Mouse (Mus musculus): ENCODE data around the gene Rab11fip4. TPM values are rescaled to one million over a fixed set of nuclear protein-coding genes. Genes with fewer than 3 reads are reported as not detected.
A peak's percentile ranks its signal among the peaks of the same experiment; 100 is the strongest.

The Rab11fip4 gene
- total and polyA plus RNA-seq, 3 experiments, result 13.2 to 41.6 (median 26.6) TPM

DNA sequence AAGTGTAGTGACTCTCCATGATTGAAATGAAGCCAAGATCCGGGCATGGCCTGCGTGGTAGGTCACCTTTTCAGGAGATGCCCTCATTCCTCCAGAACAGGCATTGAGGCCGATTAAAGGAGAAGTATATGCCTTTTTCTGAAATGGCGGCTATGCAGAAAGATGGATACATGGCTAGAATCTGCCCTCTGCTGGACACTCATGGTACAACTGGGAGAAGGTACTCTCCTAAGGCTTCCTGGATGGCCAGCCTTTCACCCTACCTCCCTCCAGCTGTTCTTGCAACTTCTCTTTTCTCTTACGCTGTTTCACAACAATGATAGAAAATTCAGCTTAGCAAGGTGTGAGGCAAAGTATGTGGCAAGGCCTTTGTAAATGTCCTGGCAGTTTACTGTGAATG is 13.3 kb upstream of the Rab11fip4 start (continued):
- no peak for TF ChIP-seq KAT2A (IDR thresholded peaks at IDR 0.05; ENCODE audit: insufficient replicate concordance, low read length)
- TF ChIP-seq NELFE (IDR thresholded peaks at IDR 0.05; ENCODE audit: low read depth, low read length), result no peak; the same call in 1 of the 2 replicates
- no peak for TF ChIP-seq UBTF (IDR thresholded peaks at IDR 0.05; ENCODE audit: low read depth, low read length)
- TF ChIP-seq E2F4 (IDR thresholded peaks at IDR 0.05; ENCODE audit: insufficient replicate concordance, low read depth, low read length), result no peak
- TF ChIP-seq JUN (IDR thresholded peaks at IDR 0.05; ENCODE audit: insufficient read depth, low read depth, low read length), result no peak
- TF ChIP-seq MAX (IDR thresholded peaks at IDR 0.05; ENCODE audit: low read length), result no peak
- no peak for TF ChIP-seq CHD2 (IDR thresholded peaks at IDR 0.05; ENCODE audit: low read length)
- TF ChIP-seq RCOR1 (conservative IDR thresholded peaks at IDR 0.05; ENCODE audit: low read depth, low read length), result no peak
- no peak for TF ChIP-seq ZNF384 (IDR thresholded peaks at IDR 0.05; ENCODE audit: low read depth, low read length)
- no peak for TF ChIP-seq HCFC1 (IDR thresholded peaks at IDR 0.05; ENCODE audit: low read depth, low read length)

- in situ Hi-C loops (cut with MboI; ENCODE audit: low pct_ligation_motif_present, low pct_unique_long_range_greater_than_20kb, low sequenced_read_pairs) (loop anchor here (5.0 kb wide), 2 partner anchors 107 to 353 kb away; no protein-coding TSS in a partner anchor), dilution Hi-C loops (cut with MboI; ENCODE audit: extremely low pct_ligation_motif_present, extremely low pct_unique_long_range_greater_than_20kb, low sequenced_read_pairs) (no loop called here)
- no peaks in the 10 kb centered on the region for H3K27me3 ChIP-seq (replicated peaks)
- TF ChIP-seq HCFC1 (IDR thresholded peaks at IDR 0.05; ENCODE audit: low read depth, low read length) (no peak), SMC3 (IDR thresholded peaks at IDR 0.05; ENCODE audit: low read depth, low read length) (peak; percentile 38; the same call in 1 of the 2 replicates), RAD21 (IDR thresholded peaks at IDR 0.05; ENCODE audit: low read depth, low read length) (peak; percentile 40), MAZ (IDR thresholded peaks at IDR 0.05; ENCODE audit: low read depth, low read length) (no peak), KAT2A (IDR thresholded peaks at IDR 0.05; ENCODE audit: insufficient replicate concordance, low read length) (no peak), CTCF (conservative IDR thresholded peaks at IDR 0.05 in 1 of 2, IDR thresholded peaks at IDR 0.05 in 1 of 2; ENCODE audit: low read depth in 2 of 2, low read length in 2 of 2) (peak in 1 of 2 experiments; percentile 58; a peak in 2 of 4 replicates), GABPA (IDR thresholded peaks at IDR 0.05; ENCODE audit: insufficient replicate concordance, low read depth, low read length) (no peak)
- H3K4me1 ChIP-seq (ENCODE audit: control insufficient read depth in 1 of 2, insufficient read depth in 2 of 2), result peaks cover 4 to 28% of the 10 kb centered on the region in 2 experiments; a peak in 3 of 4 replicates
- H3K9me3 ChIP-seq (replicated peaks; ENCODE audit: low read length), result no peaks in the 10 kb centered on the region
- H3K4me2 ChIP-seq (ENCODE audit: insufficient read depth, low read depth, poor library complexity, severe bottlenecking), result no peak overlapping the region
- no peak overlapping the region for H3K4me3 ChIP-seq (replicated peaks in 1 of 3; ENCODE audit: low read depth in 2 of 3, low read length in 2 of 3, poor library complexity in 1 of 3)
- peaks cover 9 to 35% of the 10 kb centered on the region in 2 experiments for H3K36me3 ChIP-seq (replicated peaks in 1 of 2; ENCODE audit: control insufficient read depth in 1 of 2, insufficient read depth in 1 of 2, low read length in 1 of 2)
- no peak overlapping the region for H3K27ac ChIP-seq (ENCODE audit: insufficient read depth, low read depth)
- H3K9ac ChIP-seq (ENCODE audit: insufficient read depth, low read depth), result no peak overlapping the region
- no peak for DNase-seq (ENCODE audit: extremely low read depth)
- no peaks in the 10 kb centered on the region for H3K79me2 ChIP-seq (replicated peaks; ENCODE audit: control insufficient read depth, extremely low read depth, insufficient read depth, poor library complexity, severe bottlenecking)
Measured at GRCm38 (mm10) chr11:79580660-79581059, 10.4 kb upstream of the Rab11fip4 start.

- Histone ChIP-seq H3K27ac (ENCODE audit: insufficient read depth, low read depth) (no peak overlapping the region), H3K4me3 (replicated peaks in 1 of 3; ENCODE audit: low read depth in 2 of 3, low read length in 2 of 3, poor library complexity in 1 of 3) (no peak overlapping the region), H3K9ac (ENCODE audit: insufficient read depth, low read depth) (no peak overlapping the region), H3K27me3 (replicated peaks) (no peaks in the 10 kb centered on the region), H3K36me3 (replicated peaks in 1 of 2; ENCODE audit: control insufficient read depth in 1 of 2, insufficient read depth in 1 of 2, low read length in 1 of 2) (peaks cover 8 to 33% of the 10 kb centered on the region in 2 experiments), H3K4me2 (ENCODE audit: insufficient read depth, low read depth, poor library complexity, severe bottlenecking) (no peak overlapping the region), H3K79me2 (replicated peaks; ENCODE audit: control insufficient read depth, extremely low read depth, insufficient read depth, poor library complexity, severe bottlenecking) (no peaks in the 10 kb centered on the region), H3K4me1 (ENCODE audit: control insufficient read depth in 1 of 2, insufficient read depth in 2 of 2) (peaks cover 4 to 28% of the 10 kb centered on the region in 2 experiments; a peak in 3 of 4 replicates), H3K9me3 (replicated peaks; ENCODE audit: low read length) (no peaks in the 10 kb centered on the region)
- dilution Hi-C loops (cut with MboI; ENCODE audit: extremely low pct_ligation_motif_present, extremely low pct_unique_long_range_greater_than_20kb, low sequenced_read_pairs) (no loop called here), in situ Hi-C loops (cut with MboI; ENCODE audit: low pct_ligation_motif_present, low pct_unique_long_range_greater_than_20kb, low sequenced_read_pairs) (loop anchor here (5.0 kb wide), 2 partner anchors 106 to 354 kb away; no protein-coding TSS in a partner anchor)
- DNase-seq (ENCODE audit: extremely low read depth), result no peak
- no peak for TF ChIP-seq SMC3 (IDR thresholded peaks at IDR 0.05; ENCODE audit: low read depth, low read length)
- no peak for TF ChIP-seq ZC3H11A (IDR thresholded peaks at IDR 0.05; ENCODE audit: low read depth, low read length)
- no peak for TF ChIP-seq IRF4 (IDR thresholded peaks at IDR 0.05; ENCODE audit: low read depth, low read length)
- no peak for TF ChIP-seq SIN3A (IDR thresholded peaks at IDR 0.05; ENCODE audit: low read length)
- no peak for TF ChIP-seq CHD2 (IDR thresholded peaks at IDR 0.05; ENCODE audit: low read length)
Measured at GRCm38 (mm10) chr11:79581257-79581656, 9.8 kb upstream of the Rab11fip4 start.

Data from CH12.LX (cell line).